Mouse (Mus musculus): ENCODE results near the gene Lamc1. TPM values are rescaled to one million over a fixed set of nuclear protein-coding genes. Genes with fewer than 3 reads are reported as not detected.

The Lamc1 gene
- total RNA-seq, 2 experiments from 2014 or later = 27.0 to 27.2 TPM

DNA sequence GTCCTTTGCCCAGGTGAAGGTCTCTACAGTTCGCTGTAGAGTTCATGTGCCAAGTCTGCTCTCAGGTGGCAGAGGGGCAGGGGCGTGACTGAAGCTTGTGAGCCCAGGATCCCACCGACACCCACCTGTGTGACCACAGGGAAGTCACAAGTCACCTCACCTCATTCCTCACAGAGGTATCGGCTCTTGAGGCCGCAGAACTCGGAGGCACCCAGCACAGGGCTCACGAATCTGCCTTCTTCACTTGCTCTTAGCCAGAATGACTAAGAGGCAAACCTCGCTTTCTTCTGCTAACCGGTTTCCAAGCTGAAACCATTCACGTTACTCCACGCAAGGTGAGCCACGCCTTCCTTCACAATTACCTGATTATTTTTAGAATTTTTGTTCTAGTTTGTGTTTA lies 11.2 kb downstream of the Lamc1 start:
- Histone ChIP-seq H3K27ac (no peak overlapping the region), H3K4me3 (no peak overlapping the region)
- no peak for DNase-seq (ENCODE audit: low spot score in 2 of 2)
- no peak for TF ChIP-seq CTCF (conservative IDR thresholded peaks at IDR 0.05)

DNA sequence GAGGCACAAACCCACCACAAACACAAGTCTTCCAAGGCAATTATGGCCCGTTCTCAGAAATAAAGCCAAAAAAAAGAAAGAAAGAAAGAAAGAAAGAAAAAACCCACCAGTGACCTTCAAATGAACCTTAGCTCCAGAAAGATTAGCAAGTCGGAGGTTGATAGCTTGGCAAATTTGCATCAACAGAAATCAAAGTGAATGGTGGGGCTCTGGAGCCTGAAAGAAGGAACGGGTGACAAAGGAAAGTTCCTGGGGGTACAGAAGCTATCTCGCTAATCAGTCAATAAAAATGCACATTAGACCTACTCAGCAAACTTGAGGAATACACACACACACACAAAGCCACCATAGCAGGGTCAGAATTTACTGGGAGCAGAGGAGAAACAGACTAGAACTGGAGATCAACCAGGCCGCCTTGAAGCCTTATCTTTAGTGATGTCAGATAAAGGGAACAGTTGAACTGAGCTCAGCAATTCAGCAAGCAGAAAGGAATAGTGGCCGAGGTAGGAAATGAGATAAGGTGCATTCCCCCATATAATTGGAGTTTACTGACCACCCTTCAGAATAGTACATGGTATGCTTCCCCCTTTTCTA lies 11.9 kb downstream of the Lamc1 start:
- H3K4me3 ChIP-seq = no peak overlapping the region
- no peak for DNase-seq (ENCODE audit: low spot score in 2 of 2)
- TF ChIP-seq CTCF (conservative IDR thresholded peaks at IDR 0.05) = no peak
- H3K27ac ChIP-seq = no peak overlapping the region

DNA sequence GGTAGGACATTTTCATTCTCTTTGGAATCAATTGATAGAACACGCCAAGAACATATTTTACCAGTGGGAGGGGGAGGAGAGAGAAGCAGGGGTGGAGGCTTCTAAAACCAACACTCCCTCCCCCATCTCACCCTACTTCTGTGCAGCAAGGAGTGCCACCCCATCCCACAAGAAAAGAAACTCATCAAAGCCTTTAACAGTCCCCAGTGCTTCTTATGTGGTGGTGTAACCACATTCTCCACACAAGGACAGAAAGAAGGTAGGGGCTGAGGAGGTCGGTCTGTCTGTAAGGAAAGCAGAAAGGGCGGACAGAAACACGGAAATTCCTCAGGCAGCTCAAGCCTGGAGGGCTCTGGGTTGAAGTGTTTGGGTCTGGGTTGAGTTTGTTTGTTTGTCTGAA lies 12.5 kb downstream of the Lamc1 start:
- no peak for DNase-seq (ENCODE audit: low spot score in 2 of 2)
- TF ChIP-seq CTCF (conservative IDR thresholded peaks at IDR 0.05) = no peak
- H3K27ac ChIP-seq = no peak overlapping the region

DNA sequence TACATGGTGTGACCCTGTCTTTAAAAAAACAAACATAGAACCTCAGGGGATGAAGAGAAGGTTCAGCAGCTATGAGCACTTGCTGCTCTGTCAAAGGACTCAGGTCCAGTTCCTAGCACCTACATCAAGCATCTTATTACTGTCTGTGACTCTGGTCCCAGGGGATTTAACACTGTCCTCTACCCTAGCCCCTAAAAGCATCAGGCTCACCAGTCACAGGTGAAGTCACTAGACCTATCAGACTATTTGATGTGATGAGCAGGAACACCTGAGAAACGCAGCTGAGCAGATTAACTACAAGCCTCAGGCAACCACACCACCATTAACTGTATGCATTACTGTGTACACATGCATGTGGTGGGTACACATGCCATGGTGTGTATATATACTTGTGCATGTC lies 13.8 kb downstream of the Lamc1 start:
- no peak for TF ChIP-seq CTCF (conservative IDR thresholded peaks at IDR 0.05)
- DNase-seq (ENCODE audit: low spot score in 2 of 2) = no peak
- Histone ChIP-seq H3K4me3 (no peak overlapping the region), H3K27ac (no peak overlapping the region)

More for the DNA sequence above, 12.5 kb downstream of the Lamc1 start:
- no peak overlapping the region for H3K4me3 ChIP-seq

DNA sequence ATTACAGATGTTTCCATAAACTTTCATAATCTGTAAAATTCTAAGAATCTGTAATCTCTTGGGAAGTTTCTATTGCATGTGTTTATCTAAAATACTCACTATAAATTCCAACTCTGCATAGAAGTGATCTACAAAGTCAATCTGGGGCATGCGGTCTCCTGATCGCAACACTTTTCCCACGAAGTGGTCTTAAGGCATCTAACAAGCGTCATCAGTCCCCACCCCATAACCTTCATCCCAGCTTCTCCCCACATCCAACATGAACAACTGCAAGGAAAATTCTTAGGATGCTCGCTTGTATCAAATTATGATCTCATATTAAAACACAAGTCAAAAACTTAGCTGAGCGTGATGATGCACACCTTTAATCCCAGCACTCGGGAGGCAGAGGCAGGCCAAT lies 14.3 kb downstream of the Lamc1 start:
- 0 out of 2 replicates have a peak overlapping the region, but pooled peaks have one; percentile 14 for H3K27ac ChIP-seq
- no peak for TF ChIP-seq CTCF (conservative IDR thresholded peaks at IDR 0.05)
- DNase-seq (ENCODE audit: low spot score in 2 of 2) = no peak
- no peak overlapping the region for H3K4me3 ChIP-seq

GRCm38 (mm10) chr1:153317486-153318260 lies 14.9 kb downstream of the Lamc1 start:
- no peak for TF ChIP-seq CTCF (conservative IDR thresholded peaks at IDR 0.05)
- 0 out of 2 replicates have a peak overlapping the region, but pooled peaks have one; percentile 14 for H3K27ac ChIP-seq
- H3K4me3 ChIP-seq = no peak overlapping the region
- no peak for DNase-seq (ENCODE audit: low spot score in 2 of 2)

- no peak for TF ChIP-seq CTCF (conservative IDR thresholded peaks at IDR 0.05)
- DNase-seq (ENCODE audit: low spot score in 2 of 2) = no peak
- no peak overlapping the region for H3K4me3 ChIP-seq
- no peak overlapping the region for H3K27ac ChIP-seq
These were observed 15.6 kb downstream of the Lamc1 start for GRCm38 (mm10) chr1:153316956-153317355.

- DNase-seq (ENCODE audit: low spot score in 2 of 2) = no peak
- TF ChIP-seq CTCF (conservative IDR thresholded peaks at IDR 0.05) = no peak
- H3K4me3 ChIP-seq = no peak overlapping the region
These were observed 16.3 kb downstream of the Lamc1 start for GRCm38 (mm10) chr1:153316286-153316685.

GRCm38 (mm10) chr1:153315121-153315520 lies 17.5 kb downstream of the Lamc1 start:
- no peak overlapping the region for H3K4me3 ChIP-seq
- TF ChIP-seq CTCF (conservative IDR thresholded peaks at IDR 0.05) = peak; percentile 67
- H3K27ac ChIP-seq = no peak overlapping the region
- DNase-seq (ENCODE audit: low spot score in 2 of 2) = no peak

More at GRCm38 (mm10) chr1:153316286-153316685, 16.3 kb downstream of the Lamc1 start:
- H3K27ac ChIP-seq = no peak overlapping the region

DNA sequence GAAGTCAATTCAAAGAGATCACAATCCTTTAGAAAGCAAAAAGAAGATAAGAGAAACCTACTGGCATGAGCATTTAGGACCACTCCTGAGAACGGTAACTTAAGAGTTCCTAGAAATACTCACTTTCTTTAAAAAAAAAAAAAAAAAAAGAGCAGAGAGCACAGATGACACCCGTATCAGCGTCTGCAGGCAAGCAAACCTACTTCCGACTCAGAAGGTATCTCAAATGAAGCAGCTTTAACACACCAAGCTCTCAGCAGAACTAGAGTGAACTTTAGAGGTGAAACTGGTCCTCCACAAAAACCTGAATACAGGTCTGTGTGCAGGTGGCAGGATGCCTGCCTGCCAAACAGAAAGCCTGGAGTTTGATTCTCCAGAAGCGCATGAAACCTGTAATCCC lies 19.6 kb downstream of the Lamc1 start:
- Histone ChIP-seq H3K4me3 (no peak overlapping the region), H3K27ac (no peak overlapping the region)
- TF ChIP-seq CTCF (conservative IDR thresholded peaks at IDR 0.05) = no peak
- DNase-seq (ENCODE audit: low spot score in 2 of 2) = no peak

DNA sequence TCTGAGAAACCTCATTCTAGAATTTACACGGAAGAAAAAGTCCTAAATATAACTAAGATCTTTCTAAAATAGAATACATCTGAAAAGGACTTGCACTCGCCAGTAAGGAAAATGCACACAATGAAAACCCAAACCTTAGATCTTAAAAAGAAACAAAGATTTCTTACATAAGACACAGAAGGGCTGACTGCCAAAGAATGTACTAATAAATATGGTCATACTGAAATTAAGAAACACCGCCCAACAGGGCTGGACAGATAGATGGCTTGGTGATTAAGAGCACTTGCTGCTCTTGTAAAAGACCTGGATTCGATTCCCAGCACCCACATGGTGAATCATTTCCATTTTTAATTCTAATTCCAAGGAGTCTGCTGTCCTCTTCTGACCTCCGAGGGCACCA lies 22.4 kb downstream of the Lamc1 start:
- no peak for TF ChIP-seq CTCF (conservative IDR thresholded peaks at IDR 0.05)
- Histone ChIP-seq H3K27ac (peak overlapping the region; percentile 92; the same call in 1 of the 2 replicates), H3K4me3 (no peak overlapping the region)
- DNase-seq (ENCODE audit: low spot score in 2 of 2) = no peak

DNA sequence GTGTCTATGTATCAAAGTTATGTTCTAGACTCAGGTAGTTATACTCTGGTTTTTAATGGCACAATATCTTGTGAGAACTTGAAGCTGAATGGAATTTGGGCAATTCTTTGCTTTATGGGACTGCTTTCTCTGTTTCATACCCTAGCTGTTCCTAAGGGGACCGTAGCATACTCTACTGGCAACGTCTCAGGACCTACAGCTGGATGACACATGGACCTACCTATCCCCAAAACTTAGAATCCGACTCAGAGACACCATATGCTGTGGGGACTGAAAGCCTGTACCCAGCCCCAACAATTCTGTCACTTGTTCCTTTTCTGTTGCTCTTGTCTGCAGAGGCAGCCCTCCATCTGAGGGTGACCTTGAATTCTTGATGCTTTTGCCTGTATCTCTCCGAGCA lies 23.3 kb downstream of the Lamc1 start:
- no peak for DNase-seq (ENCODE audit: low spot score in 2 of 2)
- H3K4me3 ChIP-seq = no peak overlapping the region
- no peak for TF ChIP-seq CTCF (conservative IDR thresholded peaks at IDR 0.05)
- peak overlapping the region; percentile 92 for H3K27ac ChIP-seq

- DNase-seq (ENCODE audit: low spot score in 2 of 2) = peak; percentile 49 to 71
These were observed 23.7 kb downstream of the Lamc1 start for GRCm38 (mm10) chr1:153308915-153309296.

More at GRCm38 (mm10) chr1:153308915-153309296, 23.7 kb downstream of the Lamc1 start:
- peak overlapping the region; percentile 92 for H3K27ac ChIP-seq
- peak overlapping the region; percentile 24; the same call in 1 of the 2 replicates for H3K4me3 ChIP-seq
- no peak for TF ChIP-seq CTCF (conservative IDR thresholded peaks at IDR 0.05)
